Mouse (Mus musculus) heart, postnatal 0 days (tissue): ENCODE measurements at regions not wholly inside any gene's neighbourhood (a gene's known extent, or its start where the extent isn't known, plus 50 kb on each side); places are given as distances from the start of the nearest gene placed in this dataset.

ENCODE experiments used
- CTCF ChIP-seq: IDR thresholded peaks from 2 replicates; pipeline ENCODE4 v1.5.1; 2016; ENCODE audit warnings: antibody characterized with exemption, control low read depth, low read depth
- EP300 ChIP-seq: IDR thresholded peaks from 2 replicates; pipeline ENCODE4 v1.6.1; 2016; ENCODE audit warnings: antibody characterized with exemption, low read depth

GRCm38 (mm10) chr4:81129874-81130273, 219.4 kb downstream of the Lurap1l start:
- TF ChIP-seq CTCF (no peak), EP300 (no peak)
